Mouse (Mus musculus) cerebellum, adult 2 months (tissue): ENCODE measurements at regions not wholly inside any gene's neighbourhood (a gene's known extent, or its start where the extent isn't known, plus 50 kb on each side); places are given as distances from the start of the nearest gene placed in this dataset.

Experiments used
- CTCF ChIP-seq: fragments of 200-500 bp; IDR thresholded peaks from 2 replicates; pipeline ENCODE4 v1.5.1; 2011; ENCODE audit warnings: low read depth, mild to moderate bottlenecking, control low read depth, low read length, moderate library complexity, borderline replicate concordance; ENCODE audit not compliant: insufficient read depth
- POLR2A ChIP-seq: fragments of 200-500 bp; IDR thresholded peaks from 2 replicates; pipeline ENCODE4 v1.6.1; 2011; ENCODE audit warnings: low read length, control low read depth, borderline replicate concordance; ENCODE audit not compliant: insufficient read depth

- TF ChIP-seq CTCF (no peak), POLR2A (no peak)
Observed at GRCm38 (mm10) chr1:184492115-184492514, 240.3 kb downstream of the Hlx start.
